9 mouse cellular contexts compared by ENCODE assay signal in the genomic region with DNA sequence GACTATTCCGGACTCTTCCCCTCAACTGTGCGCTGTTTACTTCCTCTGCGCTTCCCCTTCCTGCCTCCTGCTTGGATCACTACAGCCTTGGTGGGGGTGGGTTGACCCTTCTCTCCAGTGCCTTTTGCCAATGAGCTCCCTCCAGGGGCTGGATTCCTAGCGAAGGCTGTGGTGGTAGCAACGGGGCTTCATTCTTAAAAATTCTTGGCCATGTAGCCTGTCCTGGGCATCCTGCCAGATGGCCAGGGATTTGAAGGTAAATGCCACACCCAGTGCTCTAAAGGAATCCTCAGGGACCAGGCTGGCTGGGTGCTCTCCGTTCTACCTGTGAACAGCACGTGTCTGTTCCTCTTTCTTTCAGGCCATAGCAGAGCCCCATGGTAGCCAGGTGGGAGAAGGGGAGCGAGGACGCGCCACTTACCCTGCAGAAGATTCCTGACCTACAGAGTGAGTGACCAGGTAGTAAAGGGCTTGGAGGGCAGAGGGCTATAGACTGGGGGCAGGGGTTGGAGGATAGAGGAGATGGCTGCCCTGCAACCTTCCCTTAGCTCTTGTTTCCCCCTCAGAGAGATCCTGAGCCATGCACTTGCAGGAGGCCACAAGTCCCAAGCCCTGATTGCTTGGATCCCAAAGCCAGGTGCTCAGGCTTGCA. TPM values are rescaled to one million over a fixed set of nuclear protein-coding genes. Genes with fewer than 3 reads are reported as not detected.
DNase-seq lines count a peak whose midpoint lies in the region; ATAC-seq and TF ChIP-seq lines count a peak whose summit lies in the region.
"Had no signal": no experiment of that assay in that cellular context is flagged by ENCODE, and none has a peak within 500 bp of the region (broad histone marks: within the 10 kb centered on the region; RNA-seq: fewer than 3 reads in every experiment).

No protein-coding gene starts in this region.

- peak; percentile 76 for ATAC-seq in lung, postnatal 0 days
- ATAC-seq in erythroid progenitor cell, adult 5-6 weeks (replicated peaks; ENCODE audit: low FRiP score, poor library complexity, severe bottlenecking): no peak
- ATAC-seq: midbrain, embryonic 13.5 days had no signal

- H3K9ac ChIP-seq in lung, postnatal 0 days (replicated peaks; ENCODE audit: low read depth): no peak overlapping the region
- H3K9ac ChIP-seq: midbrain, embryonic 13.5 days had no signal

- TF ChIP-seq EP300 in lung, postnatal 0 days (IDR thresholded peaks at IDR 0.05): no peak

- no peak overlapping the region for H3K4me3 ChIP-seq in lung, postnatal 0 days (ENCODE audit: low read depth, low read length)
- H3K4me3 ChIP-seq: midbrain, embryonic 13.5 days had no signal

- 29% methylated on average over 10 of the region's 10 CpGs for WGBS in lung, postnatal 0 days

- H3K27me3 ChIP-seq in lung, postnatal 0 days (replicated peaks; ENCODE audit: insufficient read depth, low read length): no peaks in the 10 kb centered on the region
- H3K27me3 ChIP-seq: midbrain, embryonic 13.5 days had no signal

- H3K4me1 ChIP-seq in lung, postnatal 0 days (ENCODE audit: insufficient read depth, low read depth, low read length): no peaks in the 10 kb centered on the region; the same call in 1 of the 2 replicates
- H3K4me1 ChIP-seq: midbrain, embryonic 13.5 days had no signal

- peak; percentile 34 for TF ChIP-seq CTCF in lung, postnatal 0 days (IDR thresholded peaks at IDR 0.05)

- H3K36me3 ChIP-seq in lung, postnatal 0 days (ENCODE audit: insufficient read depth, low read length): no peaks in the 10 kb centered on the region
- H3K36me3 ChIP-seq: midbrain, embryonic 13.5 days had no signal

- H3K4me2 ChIP-seq in lung, postnatal 0 days (replicated peaks; ENCODE audit: low read depth, low read length): peak overlapping the region; percentile 32
- H3K4me2 ChIP-seq: midbrain, embryonic 13.5 days had no signal

- peak overlapping the region; percentile 60 for H3K27ac ChIP-seq in lung, postnatal 0 days (ENCODE audit: low read length)
- H3K27ac ChIP-seq: midbrain, embryonic 13.5 days had no signal

- H3K9me3 ChIP-seq in lung, postnatal 0 days (ENCODE audit: low read length): no peaks in the 10 kb centered on the region
- H3K9me3 ChIP-seq: midbrain, embryonic 13.5 days had no signal

- peak; percentile 7 for DNase-seq in gastrocnemius, adult 18-20 months (ENCODE audit: low spot score)
- DNase-seq in gastrocnemius, postnatal 4 days (ENCODE audit: low spot score in 2 of 2): no peak
- peak; percentile 47 to 68 for DNase-seq in heart, adult 18-20 months
- DNase-seq in kidney, adult 18-20 months: peak; percentile 78
- DNase-seq in lung, postnatal 0 days (ENCODE audit: low spot score): peak; percentile 73
- no peak for DNase-seq in embryo, embryonic 10.5 days (ENCODE audit: low spot score)
- DNase-seq in layer of hippocampus, postnatal 14 days (ENCODE audit: low spot score in 2 of 2): no peak

RNA-seq across cellular contexts. Expression of gene Kcnj15, which starts 34.2 kb away (rescaled TPM):
- total RNA-seq in gastrocnemius, adult 18-20 months (2021): under 1 TPM; 0.11 to 0.43 TPM
- total RNA-seq in gastrocnemius, postnatal 4 days (2021): under 1 TPM; 0.71 to 0.73 TPM
- 1 to 10 TPM; 1.1 to 1.4 TPM for total RNA-seq in heart, adult 18-20 months (2021)
- polyA plus RNA-seq in lung, postnatal 0 days (2015; fragmentation: Nextera tagmentation; extraction: Ambion mirVana): 11.5 and 15.8 TPM in 2 replicates
- total RNA-seq in erythroid progenitor cell, adult 5-6 weeks (2015; ENCODE audit: low replicate concordance): not detected in 2 replicates
- total RNA-seq in erythroid progenitor cell, adult 5-6 weeks (2017; ENCODE audit: low replicate concordance): not detected in 2 replicates
- total RNA-seq in layer of hippocampus, postnatal 14 days (2021): under 1 TPM; 0.07 to 0.12 TPM

Comparison
In these comparisons a context has a peak if more than half of its experiments do, and no peak if none do; other contexts are left out.
1. DNase-seq: peak in gastrocnemius, adult 18-20 months (single experiment), heart, adult 18-20 months (2 of 2), kidney, adult 18-20 months (single experiment) and lung, postnatal 0 days (single experiment); none in gastrocnemius, postnatal 4 days (0 of 2), embryo, embryonic 10.5 days (single experiment) and layer of hippocampus, postnatal 14 days (0 of 2).